Mouse (Mus musculus) erythroid progenitor cell, adult 5-6 weeks (primary cell): Measurements from ENCODE around the gene Rims3. TPM values are rescaled to one million over a fixed set of nuclear protein-coding genes. Genes with fewer than 3 reads are reported as not detected.

Experiments
- ATAC-seq: replicated peaks from 2 replicates; pipeline ENCODE4 v1.8.0; 2016; ENCODE audit warnings: moderate number of reproducible peaks, mild to moderate bottlenecking, moderate TSS enrichment, inconsistent platforms; ENCODE audit not compliant: poor library complexity, low FRiP score, severe bottlenecking
- total RNA-seq, 2 experiments: library from RNA; stranded (forward) in 1 of 2; stranded (reverse) in 1 of 2; fragments of 150-400 nt in 1 of 2; fragments of 186-747, 209-891 nt in 1 of 2; gene quantifications; 2 replicates each; pipeline versions ENCODE4 v1.2.3 to v1.2.4; 2015 to 2017; ENCODE audit warnings: low replicate concordance in 2 of 2

Rims3 gene
- total RNA-seq (2015; ENCODE audit: low replicate concordance) (1.7 and 5.0 TPM in 2 replicates), total RNA-seq (2017; ENCODE audit: low replicate concordance) (2.1 TPM in 1 of 2 replicates, not detected in the other)

GRCm38 (mm10) chr4:120854588-120855319 is at the start of gene Rims3:
Rims3 (plus strand) TSS chr4:120854816.
- peak; percentile 53; the same call in 1 of the 2 replicates for ATAC-seq

GRCm38 (mm10) chr4:120805816-120806215 is 48.8 kb upstream of the Rims3 start:
- ATAC-seq = no peak

- ATAC-seq = no peak
Measured at GRCm38 (mm10) chr4:120813762-120814161, 40.9 kb upstream of the Rims3 start.

GRCm38 (mm10) chr4:120814171-120814570 is 40.4 kb upstream of the Rims3 start:
- ATAC-seq = no peak

GRCm38 (mm10) chr4:120815163-120815562 is 39.5 kb upstream of the Rims3 start:
- ATAC-seq = 0 out of 2 replicates have a peak, but pooled peaks have one; percentile 5

GRCm38 (mm10) chr4:120815622-120816334 is 38.8 kb upstream of the Rims3 start:
- peak; percentile 99 for ATAC-seq

- ATAC-seq = no peak
Measured at GRCm38 (mm10) chr4:120817002-120817774, 37.4 kb upstream of the Rims3 start.

- ATAC-seq = no peak
Measured at GRCm38 (mm10) chr4:120817951-120818350, 36.7 kb upstream of the Rims3 start.

- no peak for ATAC-seq
Measured at GRCm38 (mm10) chr4:120819296-120819695, 35.3 kb upstream of the Rims3 start.

- ATAC-seq = no peak
Measured at GRCm38 (mm10) chr4:120819871-120820270, 34.7 kb upstream of the Rims3 start.

- no peak for ATAC-seq
Measured at GRCm38 (mm10) chr4:120822191-120822911, 32.3 kb upstream of the Rims3 start.

GRCm38 (mm10) chr4:120825100-120825553 is 29.5 kb upstream of the Rims3 start:
- ATAC-seq = peak; percentile 92

- ATAC-seq = peak; percentile 92
Measured at GRCm38 (mm10) chr4:120825577-120826326, 28.9 kb upstream of the Rims3 start.

GRCm38 (mm10) chr4:120826418-120826817 is 28.2 kb upstream of the Rims3 start:
- ATAC-seq = no peak

- no peak for ATAC-seq
Measured at GRCm38 (mm10) chr4:120830767-120831166, 23.8 kb upstream of the Rims3 start.

GRCm38 (mm10) chr4:120831472-120831871 is 23.1 kb upstream of the Rims3 start, which contains the start of gene Nfyc:
Nfyc (minus strand) TSS chr4:120831572.
- no peak for ATAC-seq

- no peak for ATAC-seq
Measured at GRCm38 (mm10) chr4:120841342-120841741, 13.3 kb upstream of the Rims3 start.

- peak; percentile 82 for ATAC-seq
Measured at GRCm38 (mm10) chr4:120844423-120845082, 10.1 kb upstream of the Rims3 start.
